Mouse (Mus musculus): ENCODE measurements around the gene Cd200r3. TPM values are rescaled to one million over a fixed set of nuclear protein-coding genes. Genes with fewer than 3 reads are reported as not detected.

Cd200r3 gene
- polyA plus RNA-seq (2015; fragmentation: Nextera tagmentation; extraction: Ambion mirVana): 0.61 and 0.93 TPM in 2 replicates

- ATAC-seq (ENCODE audit: low FRiP score, low TSS enrichment) (no peak), DNase-seq (ENCODE audit: low spot score) (no peak)
- no peaks in the 10 kb centered on the region for H3K27me3 ChIP-seq (ENCODE audit: control insufficient read depth, insufficient read depth, low read length)
- TF ChIP-seq EP300 (optimal IDR thresholded peaks at IDR 0.05) (no peak), CTCF (IDR thresholded peaks at IDR 0.05; ENCODE audit: low read depth) (no peak)
- H3K4me1 ChIP-seq (replicated peaks; ENCODE audit: control insufficient read depth, insufficient read depth): no peaks in the 10 kb centered on the region
- H3K4me2 ChIP-seq (replicated peaks; ENCODE audit: low read depth): no peak within 1 kb of the TSS
- WGBS: 54% methylated on average over 3 of the region's 3 CpGs
- no peak within 1 kb of the TSS for H3K9ac ChIP-seq (ENCODE audit: low read length)
- H3K27ac ChIP-seq (replicated peaks): no peak within 1 kb of the TSS
- H3K9me3 ChIP-seq (ENCODE audit: control insufficient read depth, low read length): no peaks in the 10 kb centered on the region
- H3K4me3 ChIP-seq (ENCODE audit: low read depth, low read length): no peak within 1 kb of the TSS
- no peaks in the 10 kb centered on the region for H3K36me3 ChIP-seq (ENCODE audit: control insufficient read depth, insufficient read depth, low read length)
Observed at GRCm38 (mm10) chr16:44943468-44943867, at the start of gene Cd200r3. Cd200r3 (plus strand) TSS chr16:44943678.

DNA sequence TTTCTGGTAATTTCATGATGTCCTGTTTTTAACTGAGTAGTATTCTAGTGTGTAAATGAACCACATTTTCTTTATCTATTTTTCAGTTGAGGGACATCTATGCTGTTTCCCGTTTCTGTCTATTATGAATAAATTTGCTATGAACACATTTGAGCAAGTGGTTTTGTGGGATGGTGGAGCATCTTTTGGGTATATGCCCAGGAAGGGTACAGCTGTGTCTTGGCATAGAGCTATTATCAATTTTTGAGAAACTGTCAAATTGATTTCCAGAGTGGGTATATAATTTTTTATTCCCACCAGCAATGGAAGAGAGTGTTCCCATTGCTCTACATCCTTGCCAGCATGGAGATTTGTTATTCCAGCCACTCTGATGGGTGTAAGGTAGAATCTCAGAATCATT is 11.5 kb upstream of the Cd200r3 start:
- ATAC-seq (ENCODE audit: low FRiP score, low TSS enrichment) (no peak), DNase-seq (ENCODE audit: low spot score) (no peak)
- no peak overlapping the region for H3K4me3 ChIP-seq (ENCODE audit: low read depth, low read length)
- no peaks in the 10 kb centered on the region for H3K4me1 ChIP-seq (replicated peaks; ENCODE audit: control insufficient read depth, insufficient read depth)
- 91% methylated on average over 1 of the region's 1 CpGs for WGBS
- H3K36me3 ChIP-seq (ENCODE audit: control insufficient read depth, insufficient read depth, low read length): no peaks in the 10 kb centered on the region
- no peaks in the 10 kb centered on the region for H3K9me3 ChIP-seq (ENCODE audit: control insufficient read depth, low read length)
- no peak overlapping the region for H3K27ac ChIP-seq (replicated peaks)
- H3K4me2 ChIP-seq (replicated peaks; ENCODE audit: low read depth): no peak overlapping the region
- TF ChIP-seq EP300 (optimal IDR thresholded peaks at IDR 0.05) (no peak), CTCF (IDR thresholded peaks at IDR 0.05; ENCODE audit: low read depth) (no peak)
- no peak overlapping the region for H3K9ac ChIP-seq (ENCODE audit: low read length)
- no peaks in the 10 kb centered on the region for H3K27me3 ChIP-seq (ENCODE audit: control insufficient read depth, insufficient read depth, low read length)

DNA sequence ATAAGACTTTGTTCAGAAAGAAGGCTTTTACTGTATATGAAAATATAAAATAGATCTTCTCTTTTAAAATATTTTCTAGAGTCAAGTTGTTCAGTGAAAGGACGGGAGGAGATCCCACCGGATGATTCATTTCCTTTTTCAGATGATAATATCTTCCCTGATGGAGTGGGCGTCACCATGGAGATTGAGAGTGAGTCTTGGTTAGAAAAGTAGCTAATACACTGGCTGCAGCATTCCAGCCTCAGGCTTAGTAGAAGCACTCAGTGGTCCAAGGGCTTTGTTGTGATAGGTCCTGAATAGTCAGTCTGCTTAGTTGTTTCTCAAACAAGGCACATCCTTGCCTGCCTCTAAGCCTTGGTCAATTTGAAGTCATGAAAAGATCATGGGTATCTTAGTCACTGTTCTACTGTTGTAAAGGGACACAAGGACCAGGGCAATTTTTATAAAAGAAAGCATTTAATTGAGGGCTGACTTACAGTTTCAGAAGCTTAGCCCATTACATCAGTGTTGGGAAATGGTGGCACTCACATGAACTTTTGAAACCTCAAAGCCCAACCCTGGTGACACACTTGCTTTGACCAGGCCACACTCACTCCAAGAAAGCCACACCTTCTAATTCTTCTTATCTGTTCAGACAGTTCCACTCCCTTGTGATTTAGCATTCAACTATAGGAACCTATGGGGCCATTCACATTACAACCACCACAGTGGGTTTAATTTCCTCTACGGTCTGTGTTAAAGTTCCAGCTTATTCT is 8.1 kb downstream of the Cd200r3 start:
- no peaks in the 10 kb centered on the region for H3K36me3 ChIP-seq (ENCODE audit: control insufficient read depth, insufficient read depth, low read length)
- no peak overlapping the region for H3K9ac ChIP-seq (ENCODE audit: low read length)
- 80% methylated on average over 4 of the region's 4 CpGs for WGBS
- ATAC-seq (ENCODE audit: low FRiP score, low TSS enrichment): peak; percentile 66
- no peak overlapping the region for H3K27ac ChIP-seq (replicated peaks)
- H3K4me3 ChIP-seq (ENCODE audit: low read depth, low read length): no peak overlapping the region
- H3K27me3 ChIP-seq (ENCODE audit: control insufficient read depth, insufficient read depth, low read length): no peaks in the 10 kb centered on the region
- no peak for TF ChIP-seq EP300 (optimal IDR thresholded peaks at IDR 0.05)
- no peak for TF ChIP-seq CTCF (IDR thresholded peaks at IDR 0.05; ENCODE audit: low read depth)
- H3K4me1 ChIP-seq (replicated peaks; ENCODE audit: control insufficient read depth, insufficient read depth): no peaks in the 10 kb centered on the region
- H3K9me3 ChIP-seq (ENCODE audit: control insufficient read depth, low read length): no peaks in the 10 kb centered on the region
- H3K4me2 ChIP-seq (replicated peaks; ENCODE audit: low read depth): no peak overlapping the region
- DNase-seq (ENCODE audit: low spot score): no peak

- DNase-seq (ENCODE audit: low spot score) (no peak), ATAC-seq (ENCODE audit: low FRiP score, low TSS enrichment) (no peak)
- 85% methylated on average over 2 of the region's 2 CpGs for WGBS
Observed at GRCm38 (mm10) chr16:44962296-44962695, 18.8 kb downstream of the Cd200r3 start.

GRCm38 (mm10) chr16:44962777-44963176 is 19.3 kb downstream of the Cd200r3 start:
- no peaks in the 10 kb centered on the region for H3K4me1 ChIP-seq (replicated peaks; ENCODE audit: control insufficient read depth, insufficient read depth)
- H3K9me3 ChIP-seq (ENCODE audit: control insufficient read depth, low read length): no peaks in the 10 kb centered on the region
- no peak overlapping the region for H3K4me2 ChIP-seq (replicated peaks; ENCODE audit: low read depth)
- ATAC-seq (ENCODE audit: low FRiP score, low TSS enrichment): no peak
- no peaks in the 10 kb centered on the region for H3K36me3 ChIP-seq (ENCODE audit: control insufficient read depth, insufficient read depth, low read length)
- 82% methylated on average over 2 of the region's 2 CpGs for WGBS
- no peak overlapping the region for H3K4me3 ChIP-seq (ENCODE audit: low read depth, low read length)
- TF ChIP-seq EP300 (optimal IDR thresholded peaks at IDR 0.05) (no peak), CTCF (IDR thresholded peaks at IDR 0.05; ENCODE audit: low read depth) (no peak)
- H3K9ac ChIP-seq (ENCODE audit: low read length): no peak overlapping the region
- no peak overlapping the region for H3K27ac ChIP-seq (replicated peaks)
- H3K27me3 ChIP-seq (ENCODE audit: control insufficient read depth, insufficient read depth, low read length): no peaks in the 10 kb centered on the region
- no peak for DNase-seq (ENCODE audit: low spot score)

More at GRCm38 (mm10) chr16:44962296-44962695, 18.8 kb downstream of the Cd200r3 start:
- Histone ChIP-seq H3K4me3 (ENCODE audit: low read depth, low read length) (no peak overlapping the region), H3K36me3 (ENCODE audit: control insufficient read depth, insufficient read depth, low read length) (no peaks in the 10 kb centered on the region), H3K4me2 (replicated peaks; ENCODE audit: low read depth) (no peak overlapping the region), H3K9me3 (ENCODE audit: control insufficient read depth, low read length) (no peaks in the 10 kb centered on the region), H3K27ac (replicated peaks) (no peak overlapping the region), H3K9ac (ENCODE audit: low read length) (no peak overlapping the region), H3K27me3 (ENCODE audit: control insufficient read depth, insufficient read depth, low read length) (no peaks in the 10 kb centered on the region), H3K4me1 (replicated peaks; ENCODE audit: control insufficient read depth, insufficient read depth) (no peaks in the 10 kb centered on the region)
- TF ChIP-seq CTCF (IDR thresholded peaks at IDR 0.05; ENCODE audit: low read depth): peak; percentile 52
- TF ChIP-seq EP300 (optimal IDR thresholded peaks at IDR 0.05): no peak

Measured in stomach, postnatal 0 days (tissue).